Mouse (Mus musculus): ENCODE measurements around the gene Uap1l1. TPM values are rescaled to one million over a fixed set of nuclear protein-coding genes. Genes with fewer than 3 reads are reported as not detected.
"Not testable (repeated sequence)": the region's sequence is repeated elsewhere in the genome, so short reads cannot be mapped to it uniquely, and the experiment has no call there.

Gene Uap1l1
- 3.9 and 4.4 TPM in 2 replicates for polyA plus RNA-seq (2015; fragmentation: Nextera tagmentation; extraction: Ambion mirVana)

DNA sequence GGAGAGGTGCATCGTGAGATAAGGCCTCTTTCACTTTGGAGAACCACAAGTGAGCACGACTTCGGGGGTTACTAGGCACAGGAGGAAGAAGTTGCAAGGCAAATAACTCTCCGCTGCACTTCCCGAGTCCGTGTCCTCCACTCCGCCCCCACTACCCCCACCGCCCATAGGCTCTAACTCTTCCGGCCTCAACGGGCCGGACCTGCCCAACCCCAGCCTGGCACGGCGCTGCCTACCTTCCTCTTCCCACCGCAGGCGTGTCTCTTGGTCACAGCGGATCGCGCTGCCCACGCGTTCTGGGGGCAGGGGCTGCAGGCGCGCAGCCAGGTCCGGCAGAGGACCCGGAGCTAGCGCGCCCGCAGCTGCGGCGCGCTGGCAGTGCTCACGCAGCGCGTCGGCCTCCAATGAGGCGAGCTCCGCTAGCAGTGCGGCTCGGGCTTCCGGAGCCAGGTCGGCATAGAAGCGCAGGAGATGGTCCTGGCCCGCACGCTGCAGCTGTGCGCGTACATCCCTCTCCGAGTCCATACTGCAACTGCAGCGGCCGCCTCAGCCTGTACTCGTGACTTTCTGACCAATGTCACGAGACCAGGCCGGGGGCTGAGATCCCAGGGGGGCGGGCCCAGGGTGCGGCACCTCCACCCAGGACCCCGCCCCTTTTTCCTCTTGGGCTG is at the start of gene Uap1l1:
Gene Uap1l1 (minus strand): TSS at position 592 of the 671 bp plus-strand sequence.
- peak within 1 kb of the TSS; percentile 96 for H3K4me2 ChIP-seq (replicated peaks)
- peak within 1 kb of the TSS; percentile 54 for H3K4me3 ChIP-seq (replicated peaks)
- peak; percentile 87 for ATAC-seq
- H3K27ac ChIP-seq, result peak within 1 kb of the TSS; percentile 25; the same call in 1 of the 2 replicates
- no peaks in the 10 kb centered on the region for H3K9me3 ChIP-seq
- peaks cover 11% of the 10 kb centered on the region for H3K4me1 ChIP-seq (replicated peaks)
- H3K36me3 ChIP-seq, result no peaks in the 10 kb centered on the region
- under 1% methylated on average over 54 of the region's 54 CpGs for WGBS
- peak within 1 kb of the TSS; percentile 67 for H3K9ac ChIP-seq (replicated peaks)
- H3K27me3 ChIP-seq, result peaks cover 52% of the 10 kb centered on the region

DNA sequence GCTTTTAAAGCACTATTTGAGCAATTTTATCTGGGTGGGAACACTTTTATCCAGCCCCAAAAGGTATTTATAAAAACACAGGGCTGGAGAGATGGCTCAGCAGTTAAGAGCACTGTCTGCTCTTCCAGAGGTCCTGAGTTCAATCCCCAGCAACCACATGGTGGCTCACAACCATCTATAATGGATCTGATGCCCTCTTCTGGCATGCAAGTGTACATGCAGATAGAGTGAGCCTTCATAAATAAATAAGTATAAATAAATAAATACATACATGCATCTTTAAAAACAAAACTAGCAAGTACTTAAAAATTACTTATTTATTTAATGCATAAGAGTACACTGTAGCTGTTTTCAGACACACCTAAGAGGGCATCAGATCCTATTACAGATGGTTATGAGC is 48.0 kb upstream of the Uap1l1 start:
- not testable (repeated sequence) for H3K9me3 ChIP-seq; H3K4me2 ChIP-seq (replicated peaks); H3K4me1 ChIP-seq (replicated peaks); H3K27ac ChIP-seq; H3K27me3 ChIP-seq; H3K9ac ChIP-seq (replicated peaks); H3K4me3 ChIP-seq (replicated peaks); ATAC-seq
- peaks cover 28% of the 10 kb centered on the region for H3K36me3 ChIP-seq

- Histone ChIP-seq H3K4me2 (replicated peaks) (no peak overlapping the region), H3K9me3 (no peaks in the 10 kb centered on the region), H3K4me3 (replicated peaks) (no peak overlapping the region), H3K27me3 (no peaks in the 10 kb centered on the region), H3K4me1 (replicated peaks) (peaks cover 29% of the 10 kb centered on the region), H3K27ac (no peak overlapping the region), H3K9ac (replicated peaks) (no peak overlapping the region), H3K36me3 (peaks cover 58% of the 10 kb centered on the region)
- no peak for ATAC-seq
- 89% methylated on average over 10 of the region's 10 CpGs for WGBS
Observed at GRCm38 (mm10) chr2:25408908-25409307, 43.4 kb upstream of the Uap1l1 start.

DNA sequence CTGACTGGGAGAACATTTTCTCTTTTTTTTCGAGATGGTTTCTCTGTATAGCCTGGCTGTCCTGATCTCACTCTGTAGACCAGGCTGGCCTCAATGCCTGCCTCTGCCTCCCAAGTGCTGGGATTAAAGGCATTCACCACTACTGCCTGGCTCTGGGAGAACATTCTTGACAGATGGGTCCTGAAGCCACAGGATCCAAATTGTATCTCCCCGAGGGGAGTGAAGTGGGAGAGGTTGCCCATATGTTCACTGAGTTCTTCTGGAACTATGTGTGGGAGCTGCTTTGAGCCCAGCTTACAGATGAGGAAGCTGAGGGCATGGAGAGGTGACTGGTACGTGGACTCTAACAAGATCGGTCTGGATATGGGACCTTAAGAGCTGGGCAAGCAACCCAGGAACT is 38.5 kb upstream of the Uap1l1 start:
- Histone ChIP-seq H3K36me3 (peaks cover 36% of the 10 kb centered on the region), H3K27ac (peak overlapping the region; percentile 92), H3K4me1 (replicated peaks) (peaks cover 44% of the 10 kb centered on the region), H3K9ac (replicated peaks) (peak overlapping the region; percentile 99), H3K9me3 (no peaks in the 10 kb centered on the region), H3K27me3 (peaks cover 25% of the 10 kb centered on the region), H3K4me3 (replicated peaks) (peak overlapping the region; percentile 97), H3K4me2 (replicated peaks) (peak overlapping the region; percentile 72)
- WGBS, result 95% methylated on average over 4 of the region's 4 CpGs
- no peak for ATAC-seq

- Histone ChIP-seq H3K36me3 (peaks cover 27% of the 10 kb centered on the region), H3K4me1 (replicated peaks) (peaks cover 44% of the 10 kb centered on the region), H3K27ac (peak overlapping the region; percentile 92), H3K9ac (replicated peaks) (peak overlapping the region; percentile 99), H3K9me3 (no peaks in the 10 kb centered on the region), H3K4me3 (replicated peaks) (peak overlapping the region; percentile 97), H3K27me3 (peaks cover 34% of the 10 kb centered on the region), H3K4me2 (replicated peaks) (peak overlapping the region; percentile 72)
- ATAC-seq, result peak; percentile 73
- WGBS, result 1% methylated on average over 54 of the region's 54 CpGs
Observed at GRCm38 (mm10) chr2:25402972-25403601, 37.6 kb upstream of the Uap1l1 start.

GRCm38 (mm10) chr2:25402377-25402971 is 37.0 kb upstream of the Uap1l1 start:
- ATAC-seq, result peak; percentile 44
- WGBS, result 0% methylated on average over 13 of the region's 13 CpGs
- Histone ChIP-seq H3K4me2 (replicated peaks) (peak overlapping the region; percentile 72), H3K9ac (replicated peaks) (peak overlapping the region; percentile 99), H3K4me1 (replicated peaks) (peaks cover 44% of the 10 kb centered on the region), H3K36me3 (peaks cover 21% of the 10 kb centered on the region), H3K27ac (peak overlapping the region; percentile 92), H3K4me3 (replicated peaks) (peak overlapping the region; percentile 97), H3K9me3 (no peaks in the 10 kb centered on the region), H3K27me3 (peaks cover 41% of the 10 kb centered on the region)

DNA sequence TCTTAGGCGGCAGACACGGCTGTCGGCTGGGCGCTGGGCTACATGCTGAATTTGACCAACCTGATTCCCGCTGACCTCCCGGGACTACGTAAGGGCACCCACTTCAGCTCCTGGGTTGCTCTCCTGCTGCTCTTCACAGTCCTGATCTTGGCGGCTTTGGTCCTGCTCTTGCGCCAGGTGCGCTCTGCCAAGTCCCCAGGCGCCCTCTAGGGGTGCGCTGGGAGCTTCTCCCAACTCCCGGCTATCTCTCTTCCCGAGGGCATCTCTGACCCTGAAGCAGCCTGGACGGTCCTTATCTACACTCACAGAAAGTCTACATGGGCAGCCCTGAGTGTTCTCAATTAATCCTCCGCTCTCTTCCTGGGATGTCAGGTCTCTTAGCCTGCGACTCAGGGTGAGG is 35.3 kb upstream of the Uap1l1 start:
- Histone ChIP-seq H3K36me3 (peaks cover 5% of the 10 kb centered on the region; the same call in 1 of the 2 replicates), H3K9ac (replicated peaks) (0 out of 2 replicates have a peak overlapping the region, but pooled peaks have one; percentile 21), H3K9me3 (no peaks in the 10 kb centered on the region), H3K4me1 (replicated peaks) (peaks cover 41% of the 10 kb centered on the region), H3K27ac (no peak overlapping the region), H3K27me3 (peaks cover 58% of the 10 kb centered on the region), H3K4me3 (replicated peaks) (peak overlapping the region; percentile 24), H3K4me2 (replicated peaks) (peak overlapping the region; percentile 49)
- ATAC-seq, result no peak; the same call in 1 of the 2 replicates
- 3% methylated on average over 17 of the region's 17 CpGs for WGBS

DNA sequence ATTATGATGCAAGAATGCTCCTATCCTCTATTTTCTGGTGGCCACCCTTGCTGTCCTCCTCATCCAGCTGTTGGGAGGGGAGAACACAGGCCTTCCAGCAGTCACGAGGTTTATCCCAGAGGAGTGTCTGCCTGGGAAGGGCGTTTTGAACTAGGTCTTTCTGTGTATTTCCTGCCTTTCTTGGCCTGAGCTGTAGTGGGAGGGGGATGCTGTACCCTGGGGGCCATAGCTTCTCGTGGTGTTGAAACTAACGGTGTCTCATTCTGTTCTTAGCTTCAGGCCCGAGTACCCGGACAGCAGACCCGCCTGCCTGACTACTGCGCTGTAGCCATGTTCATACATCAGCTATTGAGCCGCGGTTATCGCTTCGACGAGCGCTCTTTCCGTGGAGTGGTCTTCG is 34.8 kb upstream of the Uap1l1 start:
- peaks cover 62% of the 10 kb centered on the region for H3K27me3 ChIP-seq
- H3K9ac ChIP-seq (replicated peaks), result 0 out of 2 replicates have a peak overlapping the region, but pooled peaks have one; percentile 21
- peak overlapping the region; percentile 24 for H3K4me3 ChIP-seq (replicated peaks)
- no peak overlapping the region for H3K27ac ChIP-seq
- peaks cover 5% of the 10 kb centered on the region; the same call in 1 of the 2 replicates for H3K36me3 ChIP-seq
- WGBS, result 24% methylated on average over 16 of the region's 16 CpGs
- peaks cover 38% of the 10 kb centered on the region for H3K4me1 ChIP-seq (replicated peaks)
- peak overlapping the region; percentile 49 for H3K4me2 ChIP-seq (replicated peaks)
- no peaks in the 10 kb centered on the region for H3K9me3 ChIP-seq
- no peak for ATAC-seq

GRCm38 (mm10) chr2:25399051-25399450 is 33.6 kb upstream of the Uap1l1 start, which contains the start of gene Npdc1:
Gene Npdc1, plus strand, starts transcription at chr2:25399351.
- Histone ChIP-seq H3K9ac (replicated peaks) (0 out of 2 replicates have a peak within 1 kb of the TSS, but pooled peaks have one; percentile 21), H3K27ac (no peak within 1 kb of the TSS), H3K27me3 (peaks cover 75% of the 10 kb centered on the region), H3K4me2 (replicated peaks) (0 out of 2 replicates have a peak within 1 kb of the TSS, but pooled peaks have one; percentile 49), H3K9me3 (no peaks in the 10 kb centered on the region), H3K36me3 (no peaks in the 10 kb centered on the region), H3K4me1 (replicated peaks) (peaks cover 29% of the 10 kb centered on the region), H3K4me3 (replicated peaks) (no peak within 1 kb of the TSS)
- WGBS, result 63% methylated on average over 8 of the region's 8 CpGs
- ATAC-seq, result no peak

DNA sequence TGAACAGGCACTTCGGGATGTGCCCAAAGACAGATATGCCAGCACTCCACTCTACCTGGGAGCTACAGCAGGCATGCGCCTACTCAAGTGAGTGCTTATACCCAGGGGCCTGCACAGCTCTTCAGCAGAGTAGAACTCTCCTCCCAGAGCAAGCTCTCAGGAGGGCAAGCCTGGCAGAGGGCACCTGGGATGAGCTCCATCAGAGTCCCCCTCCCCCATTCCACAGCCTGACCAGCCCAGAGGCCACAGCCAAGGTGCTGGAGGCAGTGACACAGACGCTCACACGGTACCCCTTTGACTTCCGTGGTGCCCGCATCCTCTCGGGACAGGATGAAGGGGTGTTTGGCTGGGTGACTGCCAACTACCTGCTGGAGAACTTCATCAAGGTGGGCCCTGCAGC is 32.6 kb upstream of the Uap1l1 start:
- 89% methylated on average over 7 of the region's 7 CpGs for WGBS
- Histone ChIP-seq H3K4me2 (replicated peaks) (no peak overlapping the region), H3K9me3 (no peaks in the 10 kb centered on the region), H3K36me3 (no peaks in the 10 kb centered on the region), H3K9ac (replicated peaks) (no peak overlapping the region), H3K27me3 (peaks cover 76% of the 10 kb centered on the region), H3K4me1 (replicated peaks) (peaks cover 25% of the 10 kb centered on the region), H3K27ac (no peak overlapping the region), H3K4me3 (replicated peaks) (no peak overlapping the region)
- ATAC-seq, result no peak

DNA sequence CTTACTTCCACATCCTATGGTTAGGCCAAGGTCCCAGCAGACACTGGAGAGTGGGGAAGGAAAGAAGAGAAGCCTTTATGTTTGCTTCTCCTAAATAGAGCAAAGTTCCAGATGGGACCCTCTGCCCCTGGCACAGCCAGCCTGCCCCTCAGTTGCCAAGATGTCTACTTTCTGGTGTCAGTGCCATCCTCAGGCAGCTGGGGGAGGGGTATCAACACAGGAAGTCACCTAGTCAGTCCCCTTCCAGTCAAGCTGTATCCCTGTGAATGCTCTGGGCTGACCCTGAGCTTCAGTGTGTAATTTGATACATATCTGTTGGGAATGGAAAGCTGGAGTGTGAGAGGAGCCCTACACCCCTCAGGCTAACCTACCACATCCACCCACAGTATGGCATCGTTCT is 31.5 kb upstream of the Uap1l1 start:
- peaks cover 77% of the 10 kb centered on the region for H3K27me3 ChIP-seq
- no peaks in the 10 kb centered on the region for H3K36me3 ChIP-seq
- H3K4me2 ChIP-seq (replicated peaks), result no peak overlapping the region
- 50% methylated on average over 1 of the region's 1 CpGs for WGBS
- H3K27ac ChIP-seq, result no peak overlapping the region
- H3K9me3 ChIP-seq, result no peaks in the 10 kb centered on the region
- no peak for ATAC-seq
- peaks cover 19% of the 10 kb centered on the region for H3K4me1 ChIP-seq (replicated peaks)
- H3K9ac ChIP-seq (replicated peaks), result no peak overlapping the region
- no peak overlapping the region for H3K4me3 ChIP-seq (replicated peaks)

- peaks cover 19% of the 10 kb centered on the region for H3K4me1 ChIP-seq (replicated peaks)
- no peak for ATAC-seq
- 30% methylated on average over 3 of the region's 3 CpGs for WGBS
- no peak overlapping the region for H3K4me2 ChIP-seq (replicated peaks)
- no peaks in the 10 kb centered on the region for H3K36me3 ChIP-seq
- H3K9me3 ChIP-seq, result no peaks in the 10 kb centered on the region
- peaks cover 79% of the 10 kb centered on the region for H3K27me3 ChIP-seq
- H3K4me3 ChIP-seq (replicated peaks), result peak overlapping the region; percentile 32; the same call in 1 of the 2 replicates
- no peak overlapping the region for H3K27ac ChIP-seq
- H3K9ac ChIP-seq (replicated peaks), result no peak overlapping the region
Observed at GRCm38 (mm10) chr2:25396597-25396983, 31.1 kb upstream of the Uap1l1 start.
